Mouse (Mus musculus) hindbrain, postnatal 0 days (tissue): Measurements from ENCODE around the gene Tmprss7. TPM values are rescaled to one million over a fixed set of nuclear protein-coding genes. Genes with fewer than 3 reads are reported as not detected.
A peak's percentile ranks its signal among the peaks of the same experiment; 100 is the strongest.

ENCODE experiments used
- ATAC-seq: fragments of 200-750 bp; cut with Nextera tagmentation; 2 replicates; pipeline ENCODE4 v1.8.0; 2017; ENCODE audit warnings: mild to moderate bottlenecking, moderate TSS enrichment, moderate library complexity
- DNase-seq: peaks from one replicate; pipeline ENCODE4 v3.0.0-alpha.2; 2015; ENCODE audit warnings: low spot score
- H3K27ac ChIP-seq: fragments of 300-500 bp; sonication (generic); 2 replicates; pipeline ENCODE4 v1.5.1; 2014; ENCODE audit warnings: mild to moderate bottlenecking
- H3K27me3 ChIP-seq: fragments of 300-500 bp; sonication (generic); 2 replicates; pipeline ENCODE4 v1.6.1; 2014; ENCODE audit warnings: low read length, mixed read lengths; ENCODE audit not compliant: insufficient read depth
- H3K36me3 ChIP-seq: fragments of 300-500 bp; sonication (generic); 2 replicates; pipeline ENCODE4 v1.6.1; 2014; ENCODE audit warnings: low read length, mixed read lengths; ENCODE audit not compliant: insufficient read depth
- H3K4me1 ChIP-seq: fragments of 300-500 bp; sonication (generic); 2 replicates; pipeline ENCODE4 v1.6.1; 2014; ENCODE audit warnings: antibody characterized with exemption, low read length, mixed read lengths; ENCODE audit not compliant: insufficient read depth
- H3K4me2 ChIP-seq: fragments of 300-500 bp; sonication (generic); 2 replicates; pipeline ENCODE4 v1.6.1; 2014; ENCODE audit warnings: low read depth, mild to moderate bottlenecking, low read length, moderate library complexity, mixed read lengths
- H3K4me3 ChIP-seq: fragments of 300-500 bp; sonication (generic); 2 replicates; pipeline ENCODE4 v1.5.1; 2014; ENCODE audit warnings: low read length
- H3K9ac ChIP-seq: fragments of 300-500 bp; sonication (generic); replicated peaks from 2 replicates; pipeline ENCODE4 v1.6.1; 2014; ENCODE audit warnings: mild to moderate bottlenecking, low read length, moderate library complexity, mixed read lengths
- H3K9me3 ChIP-seq: fragments of 300-500 bp; sonication (generic); 2 replicates; pipeline ENCODE4 v1.6.1; 2016; ENCODE audit warnings: low read length, mixed read lengths
- CTCF ChIP-seq: IDR thresholded peaks from 2 replicates; pipeline ENCODE4 v1.5.1; 2016; ENCODE audit warnings: antibody characterized with exemption, control low read depth, low read depth
- WGBS: fragments of 180-500 bp; shearing (Covaris S2); extraction: QIAGEN DNeasy Blood & Tissue Kit; methylation state at CpG from one replicate; pipeline ENCODE4 v1.1.7; 2014; 5-methylcytosine and 5-hydroxymethylcytosine counted together
- polyA plus RNA-seq: library from polyadenylated mRNA; unstranded; fragments of >200 nt; fragmentation: Nextera tagmentation; extraction: Ambion mirVana; gene quantifications from 2 replicates; pipeline ENCODE4 v1.2.1, GENCODE M21; 2015
- total RNA-seq: library from RNA; depleted of rRNA; stranded (reverse); fragments of >200 nt; gene quantifications from 2 replicates; pipeline ENCODE4 v1.2.3, GENCODE M21; 2014

Tmprss7 gene
- total and polyA plus RNA-seq, 2 experiments from 2014 or later = 0.59 to 0.73 TPM

DNA sequence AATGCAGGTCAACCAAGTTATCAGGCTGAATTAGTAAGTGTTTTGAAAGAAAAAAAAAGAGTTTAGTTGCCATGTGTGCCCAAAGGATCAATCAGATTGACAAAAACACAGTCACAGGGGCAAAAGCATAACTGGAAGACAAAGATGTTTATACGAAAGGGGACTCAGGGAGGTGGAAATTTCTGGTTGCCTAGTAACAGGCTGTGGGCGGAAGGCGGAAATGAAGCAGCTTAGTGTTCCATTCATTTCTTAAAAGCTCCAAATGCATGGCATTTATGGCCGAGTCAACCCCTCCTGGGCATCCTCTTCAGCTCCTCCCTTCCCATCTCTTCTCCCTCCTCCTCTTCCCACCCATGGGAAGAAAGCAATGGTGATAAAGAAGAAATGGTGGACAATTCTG lies 3.3 kb downstream of the Tmprss7 start:
- Histone ChIP-seq H3K4me2 (no peak overlapping the region), H3K27me3 (no peaks in the 10 kb centered on the region), H3K27ac (peak overlapping the region; percentile 70), H3K9me3 (no peaks in the 10 kb centered on the region), H3K36me3 (no peaks in the 10 kb centered on the region), H3K4me3 (no peak overlapping the region), H3K9ac (no peak overlapping the region), H3K4me1 (peaks cover 8% of the 10 kb centered on the region)
- DNase-seq (peak; percentile 77), ATAC-seq (peak; percentile 81)
- no peak for TF ChIP-seq CTCF
- WGBS = 4% methylated on average over 4 of the region's 4 CpGs

DNA sequence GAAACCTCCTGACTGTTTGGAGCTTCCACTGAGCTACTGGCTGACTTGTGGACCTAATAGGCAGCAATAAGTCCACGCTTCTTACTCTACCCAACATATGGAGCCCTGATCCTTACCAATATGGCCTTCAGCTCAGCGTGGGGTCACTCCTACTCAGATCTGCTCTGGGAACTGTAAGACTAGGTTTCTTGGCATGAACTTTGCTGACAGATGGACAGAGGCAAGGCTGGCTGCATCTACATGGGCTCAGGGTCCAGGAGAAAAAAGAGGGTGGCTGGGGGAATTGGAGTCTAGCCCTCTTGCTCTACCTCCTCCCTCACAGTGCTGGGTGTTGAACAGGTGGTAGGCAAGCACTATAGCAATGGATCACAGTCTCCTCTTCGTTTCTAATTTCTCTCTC lies 6.6 kb downstream of the Tmprss7 start:
- peaks cover 7% of the 10 kb centered on the region; the same call in 1 of the 2 replicates for H3K4me1 ChIP-seq
- peak; percentile 57 for ATAC-seq
- H3K4me3 ChIP-seq = no peak overlapping the region
- no peak overlapping the region for H3K27ac ChIP-seq
- no peak overlapping the region for H3K9ac ChIP-seq
- no peaks in the 10 kb centered on the region for H3K9me3 ChIP-seq
- DNase-seq = peak; percentile 50
- H3K4me2 ChIP-seq = no peak overlapping the region
- H3K36me3 ChIP-seq = no peaks in the 10 kb centered on the region
- 61% methylated on average over 3 of the region's 3 CpGs for WGBS
- no peaks in the 10 kb centered on the region for H3K27me3 ChIP-seq
- no peak for TF ChIP-seq CTCF

DNA sequence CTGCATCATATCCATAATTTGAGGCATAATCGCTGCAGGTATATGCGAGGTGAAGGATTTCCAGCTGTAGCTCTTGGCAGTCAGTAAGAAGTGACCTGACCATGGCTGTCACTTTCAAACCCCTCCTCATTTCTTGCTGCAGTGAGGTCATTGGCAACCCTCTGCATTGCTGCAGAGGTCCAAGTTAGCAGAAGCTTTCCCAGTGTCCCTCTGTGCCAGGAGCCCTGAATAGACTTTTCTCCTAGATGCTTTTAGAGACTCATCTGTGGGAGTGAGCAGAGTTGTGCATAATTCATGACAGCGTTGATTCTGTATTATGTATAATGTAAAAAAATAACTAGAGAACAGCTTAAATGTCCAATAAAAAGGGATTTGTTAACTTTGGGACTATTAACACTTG lies 8.2 kb downstream of the Tmprss7 start:
- H3K4me3 ChIP-seq = no peak overlapping the region
- no peak for TF ChIP-seq CTCF
- H3K36me3 ChIP-seq = no peaks in the 10 kb centered on the region
- no peaks in the 10 kb centered on the region for H3K27me3 ChIP-seq
- peak; percentile 30 for ATAC-seq
- H3K4me1 ChIP-seq = peaks cover 4% of the 10 kb centered on the region; the same call in 1 of the 2 replicates
- 57% methylated on average over 3 of the region's 3 CpGs for WGBS
- DNase-seq = peak; percentile 11
- no peak overlapping the region for H3K27ac ChIP-seq
- no peak overlapping the region for H3K4me2 ChIP-seq
- H3K9me3 ChIP-seq = no peaks in the 10 kb centered on the region
- no peak overlapping the region for H3K9ac ChIP-seq

DNA sequence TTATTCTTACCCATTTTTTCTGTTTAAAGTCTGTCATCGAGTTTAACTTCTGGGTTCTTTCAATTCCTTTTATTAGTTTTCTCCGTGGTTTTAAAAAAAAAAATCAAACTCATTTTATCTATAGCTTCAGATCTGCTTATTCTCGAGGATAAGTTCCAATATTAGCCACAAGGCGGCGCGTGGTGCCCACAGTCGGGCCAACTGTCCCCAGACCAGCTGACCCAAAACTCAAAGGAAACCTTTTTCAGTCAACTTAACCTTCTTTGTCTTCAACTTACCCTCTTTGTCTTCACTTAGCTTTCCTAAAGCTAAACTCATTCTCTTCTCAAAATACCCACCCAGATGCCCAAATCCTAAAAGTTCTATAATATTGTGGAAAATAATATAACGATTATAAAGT lies 8.6 kb downstream of the Tmprss7 start:
- ATAC-seq (peak; percentile 70; the same call in 1 of the 2 replicates), DNase-seq (peak; percentile 79)
- no peak overlapping the region for H3K4me3 ChIP-seq
- H3K4me1 ChIP-seq = no peaks in the 10 kb centered on the region
- no peaks in the 10 kb centered on the region for H3K36me3 ChIP-seq
- H3K9ac ChIP-seq = no peak overlapping the region
- no peak overlapping the region for H3K27ac ChIP-seq
- H3K4me2 ChIP-seq = no peak overlapping the region
- TF ChIP-seq CTCF = peak; percentile 85
- no peaks in the 10 kb centered on the region for H3K9me3 ChIP-seq
- 14% methylated on average over 8 of the region's 8 CpGs for WGBS
- no peaks in the 10 kb centered on the region for H3K27me3 ChIP-seq

DNA sequence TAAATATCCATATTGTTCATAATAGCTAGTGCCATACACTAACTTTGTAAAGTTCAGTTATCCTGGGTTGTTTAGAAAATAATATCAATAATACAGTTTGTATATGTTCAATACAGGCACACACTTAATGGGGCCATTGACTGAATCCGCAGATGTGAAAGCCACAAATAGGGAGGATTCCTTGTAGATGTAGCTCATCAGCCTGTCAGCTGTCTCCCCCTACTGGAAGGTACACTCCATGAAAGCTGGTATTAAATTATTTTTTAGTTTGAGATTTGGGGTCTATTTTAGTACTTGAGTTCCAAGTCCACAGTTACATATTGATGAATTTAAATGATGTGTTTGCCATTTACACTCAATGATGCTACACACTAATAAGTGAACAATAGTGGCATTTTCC lies 17.0 kb downstream of the Tmprss7 start:
- Histone ChIP-seq H3K27me3 (no peaks in the 10 kb centered on the region), H3K4me1 (no peaks in the 10 kb centered on the region), H3K27ac (no peak overlapping the region), H3K9me3 (no peaks in the 10 kb centered on the region), H3K4me2 (no peak overlapping the region), H3K36me3 (no peaks in the 10 kb centered on the region), H3K4me3 (no peak overlapping the region), H3K9ac (no peak overlapping the region)
- peak; percentile 53 for DNase-seq
- ATAC-seq = no peak
- peak; percentile 68 for TF ChIP-seq CTCF
- WGBS = 36% methylated on average over 1 of the region's 1 CpGs

DNA sequence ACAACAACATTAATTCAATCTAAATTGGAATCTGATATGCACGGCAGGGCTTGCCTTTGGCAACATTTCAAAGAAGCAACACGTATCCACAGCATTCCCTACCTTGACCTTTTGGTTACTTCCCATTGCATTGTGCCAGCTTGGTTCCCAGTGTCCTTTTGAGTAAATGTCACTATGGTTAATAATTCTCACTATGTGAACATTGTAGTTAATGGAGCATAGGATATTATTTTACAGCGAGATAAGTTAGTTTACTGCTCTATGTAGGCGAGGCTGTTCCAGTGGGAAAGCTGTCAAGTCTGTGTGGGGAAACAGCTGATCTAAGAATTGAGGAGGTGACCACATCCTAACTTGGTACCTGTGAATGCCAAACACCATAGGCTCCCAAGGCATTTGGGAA lies 23.5 kb downstream of the Tmprss7 start:
- Histone ChIP-seq H3K4me1 (no peaks in the 10 kb centered on the region), H3K27ac (no peak overlapping the region), H3K36me3 (no peaks in the 10 kb centered on the region), H3K4me3 (no peak overlapping the region), H3K27me3 (no peaks in the 10 kb centered on the region), H3K9ac (no peak overlapping the region), H3K9me3 (no peaks in the 10 kb centered on the region), H3K4me2 (no peak overlapping the region)
- 39% methylated on average over 4 of the region's 4 CpGs for WGBS
- no peak for ATAC-seq
- no peak for DNase-seq
- TF ChIP-seq CTCF = no peak

DNA sequence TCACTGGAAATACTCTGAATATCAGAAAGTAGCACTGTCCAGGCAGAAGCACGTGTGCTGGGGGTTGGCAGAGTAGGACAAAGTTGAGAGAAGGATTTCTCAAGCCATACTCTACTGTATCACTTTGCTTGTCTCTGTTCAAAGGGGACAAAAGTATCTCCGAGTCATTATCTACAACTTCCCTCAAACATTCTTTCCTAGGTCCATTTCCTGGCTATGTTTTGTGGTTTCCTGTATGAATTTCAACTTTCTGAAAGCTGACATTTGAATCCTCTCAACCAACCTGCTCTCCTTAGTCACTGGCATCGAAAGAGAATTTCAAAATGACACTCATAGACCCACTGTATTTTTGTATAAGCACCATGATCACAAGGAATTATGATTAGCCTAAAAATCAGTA lies 25.3 kb downstream of the Tmprss7 start:
- no peak overlapping the region for H3K4me2 ChIP-seq
- no peak overlapping the region for H3K4me3 ChIP-seq
- no peak overlapping the region for H3K27ac ChIP-seq
- no peaks in the 10 kb centered on the region for H3K27me3 ChIP-seq
- H3K36me3 ChIP-seq = no peaks in the 10 kb centered on the region
- 79% methylated on average over 3 of the region's 3 CpGs for WGBS
- ATAC-seq (no peak), DNase-seq (no peak)
- no peak for TF ChIP-seq CTCF
- H3K9ac ChIP-seq = no peak overlapping the region
- no peaks in the 10 kb centered on the region for H3K9me3 ChIP-seq
- H3K4me1 ChIP-seq = no peaks in the 10 kb centered on the region
